Mouse (Mus musculus) heart, adult 2 months (tissue): ENCODE measurements around the gene Umad1. TPM values are rescaled to one million over a fixed set of nuclear protein-coding genes. Genes with fewer than 3 reads are reported as not detected.

Source experiments
- DNase-seq, 2 experiments: peaks; one replicate each; pipeline ENCODE4 v3.0.0; 2021
- H3K27ac ChIP-seq: fragments of 200-600 bp; 2 replicates; pipeline ENCODE4 v1.8.1; 2022
- H3K27me3 ChIP-seq: fragments of 200-500 bp; 2 replicates; pipeline ENCODE4 v1.6.1; 2012; ENCODE audit warnings: mild to moderate bottlenecking, low read length, inconsistent platforms, mixed read lengths; ENCODE audit not compliant: control insufficient read depth, insufficient read depth
- H3K36me3 ChIP-seq: fragments of 200-500 bp; 2 replicates; pipeline ENCODE4 v1.6.1; 2012; ENCODE audit warnings: low read length, inconsistent platforms; ENCODE audit not compliant: control insufficient read depth, insufficient read depth
- H3K4me1 ChIP-seq: fragments of 200-500 bp; 2 replicates; pipeline ENCODE4 v1.6.1; 2011; ENCODE audit warnings: low read length; ENCODE audit not compliant: control insufficient read depth, insufficient read depth
- H3K4me3 ChIP-seq: fragments of 200-600 bp; 2 replicates; pipeline ENCODE4 v1.8.1; 2022
- H3K79me2 ChIP-seq: fragments of 200-500 bp; replicated peaks from 2 replicates; pipeline ENCODE4 v1.6.1; 2012; ENCODE audit warnings: mild to moderate bottlenecking, inconsistent platforms, low read length, moderate library complexity, mixed read lengths; ENCODE audit not compliant: control insufficient read depth, insufficient read depth
- H3K9ac ChIP-seq: fragments of 200-500 bp; 2 replicates; pipeline ENCODE4 v1.6.1; 2012; ENCODE audit warnings: low read depth, mild to moderate bottlenecking, control low read depth, inconsistent platforms, low read length, mixed read lengths
- CTCF ChIP-seq: fragments of 200-600 bp; IDR thresholded peaks from 2 replicates; pipeline ENCODE4 v1.8.1; 2022; ENCODE audit warnings: antibody characterized with exemption, mild to moderate bottlenecking, moderate library complexity
- EP300 ChIP-seq: fragments of 200-500 bp; IDR thresholded peaks from 2 replicates; pipeline ENCODE4 v1.6.1; 2011; ENCODE audit warnings: low read depth, low read length, control low read depth; ENCODE audit not compliant: insufficient read depth
- POLR2A ChIP-seq: fragments of 200-500 bp; IDR thresholded peaks from 2 replicates; pipeline ENCODE4 v1.6.1; 2011; ENCODE audit warnings: mild to moderate bottlenecking, low read depth, low read length, control low read depth; ENCODE audit not compliant: insufficient read depth
- WGBS: fragments of 180-500 bp; shearing (Covaris S2); methylation state at CpG from one replicate; pipeline ENCODE4 v1.1.7; 2018; 5-methylcytosine and 5-hydroxymethylcytosine counted together
- intact Hi-C: fragments of 180-260 bp; cut with DNase I; formaldehyde crosslinking; loops from one replicate; pipeline ENCODE4 v1.15.1; 2025
- long read RNA-seq: library from polyadenylated mRNA; stranded (forward); transcript quantifications from one replicate; pipeline ENCODE4 v2.0.0, GENCODE M21; 2021
- polyA plus RNA-seq: library from polyadenylated mRNA; depleted of rRNA; stranded (reverse); fragments of >200 nt; gene quantifications from 2 replicates; pipeline ENCODE4 v1.2.3, GENCODE M21; 2012; rRNA removed
- total RNA-seq, 2 experiments: library from RNA; stranded (reverse); gene quantifications; 2 replicates each; pipeline ENCODE4 v1.2.3; 2021

Gene Umad1
- total RNA-seq (10 to 100 TPM; 12.5 to 14.0 TPM), polyA plus RNA-seq (7.3 and 10.6 TPM in 2 replicates)
- long read RNA-seq, transcript Umad1-204 (4 exons, 2,025 nt) = major isoform, 12 of 13 reads
- long read RNA-seq, partial matches to known transcripts = 0 of 13 reads
- long read RNA-seq, other reads (novel, unspliced or antisense) = 0 of 13 reads

- Histone ChIP-seq H3K4me1 (no peaks in the 10 kb centered on the region), H3K27me3 (no peaks in the 10 kb centered on the region), H3K27ac (peak within 1 kb of the TSS; percentile 83), H3K79me2 (peaks cover 3% of the 10 kb centered on the region; the same call in 1 of the 2 replicates), H3K4me3 (peak within 1 kb of the TSS; percentile 92), H3K9ac (peak within 1 kb of the TSS; percentile 73), H3K36me3 (peaks cover 2% of the 10 kb centered on the region; the same call in 1 of the 2 replicates)
- intact Hi-C loops = loop anchor here (1.0 to 5.0 kb wide), 2 partner anchors 50 to 248 kb away; partner anchors contain the start of genes Glcci1 and Mios
- DNase-seq = peak; percentile 96 to 98
- TF ChIP-seq POLR2A = peak; percentile 77
- no peak for TF ChIP-seq EP300
- under 1% methylated on average over 64 of the region's 64 CpGs for WGBS
These were observed at the start of gene Umad1, which contains the start of the genes Rpa3 and Gm45062 for GRCm38 (mm10) chr6:8259004-8259666. TSS of gene Umad1 (plus strand) at chr6:8259288. TSS of gene Rpa3 (minus strand) at chr6:8259173. TSS of gene Gm45062 (plus strand) at chr6:8259450.

GRCm38 (mm10) chr6:8209866-8210186 is 49.3 kb upstream of the Umad1 start:
- TF ChIP-seq EP300 (no peak), CTCF (no peak), POLR2A (no peak)
- no peak for DNase-seq
- 12% methylated on average over 10 of the region's 10 CpGs for WGBS
- H3K27ac ChIP-seq = peak overlapping the region; percentile 87
- peak overlapping the region; percentile 93 for H3K9ac ChIP-seq
- no peaks in the 10 kb centered on the region for H3K27me3 ChIP-seq
- peak overlapping the region; percentile 91 for H3K4me3 ChIP-seq
- peaks cover 1% of the 10 kb centered on the region; the same call in 1 of the 2 replicates for H3K4me1 ChIP-seq
- intact Hi-C loops = loop anchor here (1.0 to 2.0 kb wide), 2 partner anchors 49 to 365 kb away; partner anchors contain the start of genes C1galt1, Gm45062, Rpa3 and Umad1
- H3K36me3 ChIP-seq = peaks cover 10% of the 10 kb centered on the region
- peaks cover 2% of the 10 kb centered on the region; the same call in 1 of the 2 replicates for H3K79me2 ChIP-seq

GRCm38 (mm10) chr6:8210661-8211060 is 48.4 kb upstream of the Umad1 start:
- Histone ChIP-seq H3K4me3 (no peak overlapping the region), H3K27ac (no peak overlapping the region), H3K79me2 (peaks cover 2% of the 10 kb centered on the region; the same call in 1 of the 2 replicates), H3K36me3 (peaks cover 10% of the 10 kb centered on the region), H3K27me3 (no peaks in the 10 kb centered on the region), H3K9ac (no peak overlapping the region), H3K4me1 (peaks cover 1% of the 10 kb centered on the region; the same call in 1 of the 2 replicates)
- intact Hi-C loops = no loop called here
- no peak for DNase-seq
- TF ChIP-seq POLR2A (no peak), EP300 (no peak)
- WGBS = 87% methylated on average over 3 of the region's 3 CpGs

GRCm38 (mm10) chr6:8227035-8227434 is 32.1 kb upstream of the Umad1 start:
- peaks cover 5% of the 10 kb centered on the region; the same call in 1 of the 2 replicates for H3K36me3 ChIP-seq

GRCm38 (mm10) chr6:8228596-8228995 is 30.5 kb upstream of the Umad1 start:
- no peak for DNase-seq
- no peak overlapping the region for H3K4me3 ChIP-seq
- H3K27ac ChIP-seq = no peak overlapping the region
- intact Hi-C loops = no loop called here
- TF ChIP-seq POLR2A (no peak), EP300 (no peak), CTCF (no peak)
- no peak overlapping the region for H3K9ac ChIP-seq
- H3K4me1 ChIP-seq = no peaks in the 10 kb centered on the region
- no peaks in the 10 kb centered on the region for H3K79me2 ChIP-seq
- peaks cover 5% of the 10 kb centered on the region; the same call in 1 of the 2 replicates for H3K36me3 ChIP-seq
- WGBS = 88% methylated on average over 3 of the region's 3 CpGs
- no peaks in the 10 kb centered on the region for H3K27me3 ChIP-seq

More at GRCm38 (mm10) chr6:8227035-8227434, 32.1 kb upstream of the Umad1 start:
- intact Hi-C loops = no loop called here
- DNase-seq = no peak
- Histone ChIP-seq H3K9ac (no peak overlapping the region), H3K27ac (no peak overlapping the region), H3K4me1 (no peaks in the 10 kb centered on the region), H3K79me2 (no peaks in the 10 kb centered on the region), H3K4me3 (no peak overlapping the region), H3K27me3 (no peaks in the 10 kb centered on the region)
- TF ChIP-seq POLR2A = no peak
- no peak for TF ChIP-seq CTCF
- no peak for TF ChIP-seq EP300
- WGBS = 77% methylated on average over 3 of the region's 3 CpGs

- no peaks in the 10 kb centered on the region for H3K4me1 ChIP-seq
- peak overlapping the region; percentile 83 for H3K27ac ChIP-seq
- peak overlapping the region; percentile 92 for H3K4me3 ChIP-seq
- no peak overlapping the region; the same call in 1 of the 2 replicates for H3K9ac ChIP-seq
- intact Hi-C loops = loop anchor here (5.0 kb wide), 1 partner anchor 249 kb away; the partner anchor contains the start of gene Glcci1
- H3K27me3 ChIP-seq = no peaks in the 10 kb centered on the region
- WGBS = 2% methylated on average over 6 of the region's 6 CpGs
- no peak for TF ChIP-seq CTCF
- TF ChIP-seq EP300 = no peak
- no peak for TF ChIP-seq POLR2A
- no peak for DNase-seq
- H3K36me3 ChIP-seq = peaks cover 2% of the 10 kb centered on the region; the same call in 1 of the 2 replicates
- peaks cover 3% of the 10 kb centered on the region; the same call in 1 of the 2 replicates for H3K79me2 ChIP-seq
These were observed 772 bp upstream of the Umad1 start for GRCm38 (mm10) chr6:8258316-8258715.
